Mouse (Mus musculus) layer of hippocampus, adult 9-10 months (tissue): ENCODE data around the gene Defb18.
"Not testable (repeated sequence)": the region's sequence is repeated elsewhere in the genome, so short reads cannot be mapped to it uniquely, and the experiment has no call there.

Experiments used
- DNase-seq: peaks from one replicate; pipeline ENCODE4 v3.0.0; 2022; ENCODE audit warnings: low spot score

Defb18 gene

GRCm38 (mm10) chr1:18237343-18237742, at the start of gene Defb18:
Defb18 (minus strand) TSS chr1:18237443.
- DNase-seq = no peak

GRCm38 (mm10) chr1:18271095-18271494, 33.9 kb upstream of the Defb18 start:
- no peak for DNase-seq

- no peak for DNase-seq
These were observed 31.6 kb upstream of the Defb18 start for GRCm38 (mm10) chr1:18268845-18269244.

- no peak for DNase-seq
These were observed 27.8 kb upstream of the Defb18 start, which contains the start of gene Defb41 for GRCm38 (mm10) chr1:18265038-18265437. Defb41 (minus strand) TSS chr1:18265138.

GRCm38 (mm10) chr1:18245801-18246580, 8.7 kb upstream of the Defb18 start:
- not testable (repeated sequence) for DNase-seq

- no peak for DNase-seq
These were observed 13.8 kb downstream of the Defb18 start for GRCm38 (mm10) chr1:18223385-18223945.

GRCm38 (mm10) chr1:18191719-18192118, 45.5 kb downstream of the Defb18 start:
- no peak for DNase-seq

- DNase-seq = no peak
These were observed 46.2 kb downstream of the Defb18 start for GRCm38 (mm10) chr1:18190714-18191712.
